Mouse (Mus musculus) MEL (cell line): ENCODE measurements around the gene Rest.

Experiments
- CTCF ChIP-seq, 3 experiments: IDR thresholded peaks in 2 of 3; conservative IDR thresholded peaks in 1 of 3; 2 replicates each; pipeline ENCODE4 v1.5.1; 2011 to 2012; ENCODE audit warnings: low read length in 3 of 3, low read depth in 2 of 3, mild to moderate bottlenecking in 2 of 3, improper control_type of control experiment in 1 of 3, inconsistent platforms in 1 of 3, mixed read lengths in 1 of 3, moderate library complexity in 1 of 3; ENCODE audit not compliant: control insufficient read depth in 1 of 3, insufficient read depth in 1 of 3, poor library complexity in 1 of 3, severe bottlenecking in 1 of 3
- EP300 ChIP-seq, 2 experiments: IDR thresholded peaks; 2 replicates each; pipeline ENCODE4 v1.6.1; 2011; ENCODE audit warnings: improper control_type of control experiment in 2 of 2, low read length in 2 of 2, low read depth in 1 of 2, mild to moderate bottlenecking in 1 of 2
- GATA1 ChIP-seq: IDR thresholded peaks from 2 replicates; pipeline ENCODE4 v1.6.1; 2011; ENCODE audit warnings: low read depth, low read length, improper control_type of control experiment
- MYC ChIP-seq: IDR thresholded peaks from 2 replicates; pipeline ENCODE4 v1.6.1; 2011; ENCODE audit warnings: low read depth, mild to moderate bottlenecking, low read length, improper control_type of control experiment, moderate library complexity
- NRF1 ChIP-seq: IDR thresholded peaks from 2 replicates; pipeline ENCODE4 v1.6.1; 2014; ENCODE audit warnings: low read depth, mild to moderate bottlenecking, inconsistent platforms, low read length, improper control_type of control experiment, moderate library complexity; ENCODE audit not compliant: poor library complexity, insufficient read depth, severe bottlenecking
- POLR2A ChIP-seq, 2 experiments: IDR thresholded peaks; 2 replicates each; pipeline ENCODE4 v1.6.1; 2011 to 2012; ENCODE audit warnings: low read length in 2 of 2, mild to moderate bottlenecking in 2 of 2, control low read depth in 1 of 2, improper control_type of control experiment in 1 of 2, low read depth in 1 of 2, moderate library complexity in 1 of 2; ENCODE audit not compliant: control insufficient read depth in 1 of 2, insufficient read depth in 1 of 2, poor library complexity in 1 of 2
- RAD21 ChIP-seq: IDR thresholded peaks from 2 replicates; pipeline ENCODE4 v1.6.1; 2011; ENCODE audit warnings: mild to moderate bottlenecking, low read depth, low read length, improper control_type of control experiment
- RCOR1 ChIP-seq: IDR thresholded peaks from 2 replicates; pipeline ENCODE4 v1.6.1; 2012; ENCODE audit warnings: low read depth, mild to moderate bottlenecking, inconsistent platforms, low read length, improper control_type of control experiment
- SIN3A ChIP-seq: IDR thresholded peaks from 2 replicates; pipeline ENCODE4 v1.6.1; 2012; ENCODE audit warnings: low read length, improper control_type of control experiment, inconsistent platforms
- SMC3 ChIP-seq: IDR thresholded peaks from 2 replicates; pipeline ENCODE4 v1.6.1; 2011; ENCODE audit warnings: low read depth, low read length, improper control_type of control experiment
- TAL1 ChIP-seq: IDR thresholded peaks from 2 replicates; pipeline ENCODE4 v1.6.1; 2012; ENCODE audit warnings: mild to moderate bottlenecking, inconsistent platforms, low read length, moderate library complexity, mixed read lengths
- TBP ChIP-seq: IDR thresholded peaks from 2 replicates; pipeline ENCODE4 v1.8.0; 2011; ENCODE audit warnings: low read depth, low read length, improper control_type of control experiment
- ZMIZ1 ChIP-seq: IDR thresholded peaks from 2 replicates; pipeline ENCODE4 v1.6.1; 2012; ENCODE audit warnings: low read depth, mild to moderate bottlenecking, inconsistent platforms, low read length, improper control_type of control experiment, moderate library complexity
- ZNF384 ChIP-seq: IDR thresholded peaks from 2 replicates; pipeline ENCODE4 v1.6.1; 2012; ENCODE audit warnings: low read depth, mild to moderate bottlenecking, inconsistent platforms, low read length, improper control_type of control experiment

DNA sequence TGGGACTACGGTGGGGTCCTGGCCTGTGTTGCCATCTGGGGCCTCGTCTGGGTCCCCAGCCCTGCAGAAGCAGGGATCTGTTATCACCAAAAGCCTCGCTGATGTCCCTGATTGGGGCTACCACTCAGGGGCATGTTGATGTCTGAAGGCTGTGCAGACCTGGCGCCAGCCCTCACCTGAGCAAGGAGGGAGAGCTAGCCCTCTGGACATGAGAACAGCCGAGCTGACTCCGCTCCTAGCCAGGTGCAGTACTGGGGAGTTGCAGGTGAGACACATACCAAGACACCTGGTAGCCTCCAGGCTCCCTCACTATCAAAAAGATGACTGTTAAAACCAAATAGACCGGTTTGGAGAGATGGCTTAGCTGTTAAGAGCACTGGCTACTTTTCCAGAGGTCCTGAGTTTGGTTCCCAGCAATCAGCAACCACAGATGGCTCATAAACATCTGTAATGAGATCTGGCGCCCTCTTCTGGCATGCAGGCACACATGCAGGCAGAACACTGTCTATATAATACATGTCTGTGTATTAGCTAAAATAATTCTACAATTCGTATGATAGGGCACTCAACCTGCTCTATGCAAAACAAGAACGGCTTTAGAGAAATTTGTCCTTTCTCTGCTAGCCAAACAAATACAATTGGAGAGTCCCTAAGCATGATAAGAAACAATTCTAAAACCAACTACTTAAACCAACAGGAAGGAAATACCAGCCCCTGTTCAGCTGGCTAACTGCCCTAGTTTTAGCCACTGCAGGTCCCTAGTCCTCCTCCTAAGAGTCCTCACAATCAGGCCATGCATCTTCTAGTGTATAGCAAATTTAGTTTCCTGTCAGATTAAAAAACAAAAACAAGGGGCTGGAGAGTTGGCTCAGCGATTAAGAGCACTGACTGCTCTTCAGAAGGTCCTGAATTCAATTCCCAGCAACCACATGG lies 42.0 kb upstream of the Rest start:
- peak; percentile 84 to 93 (median 91) for TF ChIP-seq CTCF (IDR thresholded peaks at IDR 0.05 in 2 of 3, conservative IDR thresholded peaks at IDR 0.05 in 1 of 3; ENCODE audit: control insufficient read depth in 1 of 3, insufficient read depth in 1 of 3, low read depth in 2 of 3, low read length in 3 of 3, poor library complexity in 1 of 3, severe bottlenecking in 1 of 3)
- TF ChIP-seq GATA1: no peak
- 0 out of 2 replicates have a peak, but pooled peaks have one; percentile 21 for TF ChIP-seq TBP
- no peak for TF ChIP-seq TAL1
- no peak for TF ChIP-seq RCOR1
- peak; percentile 68 for TF ChIP-seq SMC3
- 0 out of 4 replicates have a peak, but pooled peaks of 1 of the 2 experiments have one; percentile 20 for TF ChIP-seq EP300 (IDR thresholded peaks at IDR 0.05; ENCODE audit: low read depth in 1 of 2, low read length in 2 of 2)
- TF ChIP-seq RAD21: peak; percentile 57
- TF ChIP-seq POLR2A (IDR thresholded peaks at IDR 0.05; ENCODE audit: control insufficient read depth in 1 of 2, insufficient read depth in 1 of 2, low read depth in 1 of 2, low read length in 2 of 2, poor library complexity in 1 of 2): no peak
- TF ChIP-seq SIN3A: peak; percentile 40; the same call in 1 of the 2 replicates
- no peak for TF ChIP-seq ZMIZ1
- TF ChIP-seq MYC: 0 out of 2 replicates have a peak, but pooled peaks have one; percentile 30
- TF ChIP-seq NRF1: no peak
- TF ChIP-seq ZNF384: no peak
